Mouse (Mus musculus): ENCODE measurements around the gene Gabarapl1. TPM values are rescaled to one million over a fixed set of nuclear protein-coding genes. Genes with fewer than 3 reads are reported as not detected.

Gene Gabarapl1
- 11.0 and 14.0 TPM in 2 replicates for polyA plus RNA-seq (2012; rRNA removed; ENCODE audit: low replicate concordance)

GRCm38 (mm10) chr6:129532942-129533860 is at the start of gene Gabarapl1:
Gabarapl1 (plus strand) TSS chr6:129533160.

GRCm38 (mm10) chr6:129507024-129507423 is 25.9 kb upstream of the Gabarapl1 start, which contains the start of gene Olr1:
Olr1 (minus strand) TSS chr6:129507165.

GRCm38 (mm10) chr6:129512367-129512766 is 20.6 kb upstream of the Gabarapl1 start, which contains the start of gene Tmem52b:
Tmem52b (plus strand) TSS chr6:129512555.

GRCm38 (mm10) chr6:129577605-129578004 is 44.6 kb downstream of the Gabarapl1 start, which contains the start of gene Klre1:
Klre1 (plus strand) TSS chr6:129577905.

GRCm38 (mm10) chr6:129591508-129591907 is 58.5 kb downstream of the Gabarapl1 start, which contains the start of gene Klrd1:
Klrd1 (plus strand) TSS chr6:129591782.

Other genes starting within 250 kb of the Gabarapl1 start
- gene 4922502D21Rik, start 201.4 kb upstream of the Gabarapl1 start, polyA plus RNA-seq (2012; rRNA removed; ENCODE audit: low replicate concordance), result not detected in 2 replicates
- gene Clec12a, start 190.5 kb upstream of the Gabarapl1 start, polyA plus RNA-seq (2012; rRNA removed; ENCODE audit: low replicate concordance), result 0.06 TPM in 1 of 2 replicates, not detected in the other
- gene Clec12b, start 147.3 kb upstream of the Gabarapl1 start, polyA plus RNA-seq (2012; rRNA removed; ENCODE audit: low replicate concordance), result not detected in 2 replicates
- 0.06 and 0.47 TPM in 2 replicates for gene Clec1b, start 135.9 kb upstream of the Gabarapl1 start, polyA plus RNA-seq (2012; rRNA removed; ENCODE audit: low replicate concordance)
- gene Clec9a, start 124.3 kb upstream of the Gabarapl1 start, polyA plus RNA-seq (2012; rRNA removed; ENCODE audit: low replicate concordance), result 0.06 and 0.34 TPM in 2 replicates
- 0.14 and 0.46 TPM in 2 replicates for gene Clec1a, start 81.2 kb upstream of the Gabarapl1 start, polyA plus RNA-seq (2012; rRNA removed; ENCODE audit: low replicate concordance)
- gene Olr1, start 26.0 kb upstream of the Gabarapl1 start, polyA plus RNA-seq (2012; rRNA removed; ENCODE audit: low replicate concordance), result not detected in 2 replicates
- not detected in 2 replicates for gene Tmem52b, start 20.6 kb upstream of the Gabarapl1 start, polyA plus RNA-seq (2012; rRNA removed; ENCODE audit: low replicate concordance)
- not detected in 2 replicates for gene Klre1, start 44.7 kb downstream of the Gabarapl1 start, polyA plus RNA-seq (2012; rRNA removed; ENCODE audit: low replicate concordance)
- gene Klrd1, start 58.6 kb downstream of the Gabarapl1 start, polyA plus RNA-seq (2012; rRNA removed; ENCODE audit: low replicate concordance), result not detected in 2 replicates
- not detected in 2 replicates for gene Klrk1, start 90.7 kb downstream of the Gabarapl1 start, polyA plus RNA-seq (2012; rRNA removed; ENCODE audit: low replicate concordance)
- gene Klrc3, start 110.2 kb downstream of the Gabarapl1 start, polyA plus RNA-seq (2012; rRNA removed; ENCODE audit: low replicate concordance), result not detected in 2 replicates
- gene Klrc2, start 127.5 kb downstream of the Gabarapl1 start, polyA plus RNA-seq (2012; rRNA removed; ENCODE audit: low replicate concordance), result not detected in 2 replicates
- not detected in 2 replicates for gene Klrc1, start 145.8 kb downstream of the Gabarapl1 start, polyA plus RNA-seq (2012; rRNA removed; ENCODE audit: low replicate concordance)
- gene Klri1, start 184.0 kb downstream of the Gabarapl1 start, polyA plus RNA-seq (2012; rRNA removed; ENCODE audit: low replicate concordance), result not detected in 2 replicates
- not detected in 2 replicates for gene Klri2, start 207.3 kb downstream of the Gabarapl1 start, polyA plus RNA-seq (2012; rRNA removed; ENCODE audit: low replicate concordance)